Mouse (Mus musculus) central nervous system, embryonic 11.5 days (tissue): ENCODE measurements around the gene Olfr1225. TPM values are rescaled to one million over a fixed set of nuclear protein-coding genes. Genes with fewer than 3 reads are reported as not detected.

Source experiments
- polyA plus RNA-seq: library from polyadenylated mRNA; depleted of rRNA; stranded (reverse); fragments of >200 nt; gene quantifications from 2 replicates; pipeline ENCODE4 v1.2.3, GENCODE M21; 2012; rRNA removed

Olfr1225 gene
- polyA plus RNA-seq: not detected in 2 replicates

DNA sequence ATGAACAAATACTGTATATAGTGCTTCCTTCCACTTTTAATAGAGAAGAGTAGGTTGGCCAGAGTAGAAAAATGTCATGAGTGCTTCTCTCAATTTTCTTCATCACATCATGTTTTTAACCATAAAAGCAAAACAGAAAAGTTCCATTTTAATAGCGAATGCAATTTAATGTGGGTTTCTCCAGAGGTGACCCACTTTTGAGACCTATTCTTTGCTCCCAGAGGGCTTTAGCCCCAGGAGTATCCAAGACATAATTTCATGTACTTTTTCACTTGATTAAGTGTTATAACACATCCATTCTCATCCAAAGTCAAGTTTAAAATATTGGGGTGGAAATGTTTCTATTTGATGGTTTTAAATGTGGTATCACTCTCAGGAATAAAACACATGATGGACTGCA is at the start of gene Olfr1225:
TSS of gene Olfr1225 (minus strand) at position 101 of the 400 bp plus-strand sequence.

DNA sequence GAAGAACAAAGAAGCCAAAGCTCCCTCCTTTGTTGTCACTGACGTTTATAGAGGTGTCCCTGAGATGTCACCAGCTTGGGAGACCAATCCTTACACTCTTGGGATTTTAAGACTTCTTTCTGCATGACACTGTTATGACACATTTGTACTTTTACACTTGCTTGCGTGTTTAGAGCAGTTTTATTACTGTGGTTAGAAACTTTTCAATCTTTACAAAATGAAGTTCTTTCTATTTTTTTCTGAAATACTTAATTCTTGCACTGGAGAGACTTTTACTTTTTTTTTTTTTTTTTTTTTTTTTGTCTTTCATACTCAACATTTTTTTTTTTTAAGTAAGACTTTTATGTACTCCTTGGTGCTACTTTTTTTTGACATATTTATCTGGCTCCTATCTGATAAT is 25.5 kb upstream of the Olfr1225 start, which contains the start of gene Olfr1226:
TSS of gene Olfr1226 (minus strand) at position 101 of the 400 bp plus-strand sequence.

DNA sequence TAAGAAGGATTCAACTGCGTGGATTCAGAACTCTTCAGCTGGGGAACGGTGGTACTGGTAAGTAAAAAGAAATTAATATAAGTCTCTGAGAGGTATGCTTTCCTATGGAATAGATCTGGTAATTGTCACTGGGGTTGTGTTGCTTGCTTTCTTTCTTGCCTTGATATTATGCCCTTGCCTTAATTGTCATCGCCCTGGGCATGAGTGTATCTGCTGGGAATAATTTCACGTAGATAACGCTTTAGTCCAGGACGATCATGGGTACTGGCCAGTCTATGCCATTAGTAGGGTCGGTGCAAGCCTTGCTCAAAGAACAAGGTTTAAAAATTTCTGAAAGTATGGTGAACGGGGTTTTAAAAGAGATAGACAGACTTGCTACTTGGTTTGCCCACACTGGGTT is 10.5 kb downstream of the Olfr1225 start, which contains the start of gene Olfr1224-ps1:
TSS of gene Olfr1224-ps1 (minus strand) at position 101 of the 400 bp plus-strand sequence.

DNA sequence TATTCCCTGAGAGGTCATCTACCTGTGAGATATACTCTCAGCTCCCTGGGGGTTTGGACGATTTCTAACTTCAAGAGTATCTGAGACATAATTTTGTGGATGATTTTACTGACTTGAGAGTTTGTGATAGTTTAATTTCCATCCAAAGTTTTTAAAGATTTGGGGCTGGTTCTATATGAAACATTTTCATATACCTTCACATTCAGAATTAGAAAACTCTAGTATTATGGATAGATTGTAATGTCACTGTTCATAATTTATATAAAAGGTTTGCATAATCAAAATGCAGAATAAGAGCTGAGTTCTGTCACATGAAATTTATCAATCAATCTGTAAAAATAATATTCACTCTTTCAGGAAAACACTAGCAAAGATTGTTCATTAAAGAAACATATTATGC is 23.0 kb downstream of the Olfr1225 start, which contains the start of gene Olfr1223:
TSS of gene Olfr1223 (minus strand) at position 101 of the 400 bp plus-strand sequence.

DNA sequence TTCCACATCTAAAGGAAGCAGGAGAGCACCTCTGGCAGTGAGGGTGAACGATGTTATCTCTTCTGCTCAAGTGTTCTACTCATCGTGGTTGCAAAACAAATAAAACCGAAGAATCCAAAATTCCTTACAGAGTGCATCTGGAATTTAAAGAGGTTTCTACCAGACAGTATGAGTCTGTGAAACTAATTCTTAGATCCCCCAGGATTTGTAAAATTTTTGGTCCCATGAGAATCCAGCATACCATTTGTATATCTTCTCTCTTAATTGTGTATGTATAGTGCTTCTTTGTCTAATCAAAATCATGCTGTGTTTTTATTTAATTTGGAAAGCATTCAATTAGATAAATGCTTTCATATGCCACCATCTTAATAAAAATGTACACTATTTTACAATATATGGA is 41.5 kb downstream of the Olfr1225 start, which contains the start of gene Olfr1222:
TSS of gene Olfr1222 (minus strand) at position 101 of the 400 bp plus-strand sequence.

Other genes with a start within 250 kb of the Olfr1225 start
- not detected in 2 replicates for gene Olfr1211, start 236.6 kb downstream of the Olfr1225 start, polyA plus RNA-seq
- gene Olfr1212, start 220.7 kb downstream of the Olfr1225 start, polyA plus RNA-seq: not detected in 2 replicates
- gene Gm13762, start 194.4 kb downstream of the Olfr1225 start, polyA plus RNA-seq: not detected in 2 replicates
- gene Olfr1214, start 182.0 kb downstream of the Olfr1225 start, polyA plus RNA-seq: not detected in 2 replicates
- gene Olfr1215, start 167.7 kb downstream of the Olfr1225 start, polyA plus RNA-seq: not detected in 2 replicates
- not detected in 2 replicates for gene Olfr1216, start 156.3 kb downstream of the Olfr1225 start, polyA plus RNA-seq
- not detected in 2 replicates for gene Olfr1217, start 142.6 kb downstream of the Olfr1225 start, polyA plus RNA-seq
- not detected in 2 replicates for gene Olfr1218, start 113.5 kb downstream of the Olfr1225 start, polyA plus RNA-seq
- not detected in 2 replicates for gene Olfr1219, start 91.2 kb downstream of the Olfr1225 start, polyA plus RNA-seq
- gene Olfr1220, start 67.8 kb downstream of the Olfr1225 start, polyA plus RNA-seq: not detected in 2 replicates
- not detected in 2 replicates for gene Olfr1221, start 57.4 kb downstream of the Olfr1225 start, polyA plus RNA-seq
- gene Olfr1222, start 41.6 kb downstream of the Olfr1225 start, polyA plus RNA-seq: not detected in 2 replicates
- not detected in 2 replicates for gene Olfr1223, start 23.1 kb downstream of the Olfr1225 start, polyA plus RNA-seq
- not detected in 2 replicates for gene Olfr1224-ps1, start 10.6 kb downstream of the Olfr1225 start, polyA plus RNA-seq
- gene Olfr1226, start 25.4 kb upstream of the Olfr1225 start, polyA plus RNA-seq: not detected in 2 replicates
- not detected in 2 replicates for gene Olfr1228, start 79.4 kb upstream of the Olfr1225 start, polyA plus RNA-seq
- not detected in 2 replicates for gene Olfr1229, start 113.3 kb upstream of the Olfr1225 start, polyA plus RNA-seq
- not detected in 2 replicates for gene Olfr1230, start 122.6 kb upstream of the Olfr1225 start, polyA plus RNA-seq
- not detected in 2 replicates for gene Olfr1231, start 132.4 kb upstream of the Olfr1225 start, polyA plus RNA-seq
- gene Olfr1232, start 155.0 kb upstream of the Olfr1225 start, polyA plus RNA-seq: not detected in 2 replicates
- gene Olfr1233, start 167.7 kb upstream of the Olfr1225 start, polyA plus RNA-seq: not detected in 2 replicates
- not detected in 2 replicates for gene Olfr1234, start 190.2 kb upstream of the Olfr1225 start, polyA plus RNA-seq
- not detected in 2 replicates for gene Olfr1238, start 235.0 kb upstream of the Olfr1225 start, polyA plus RNA-seq
- gene Olfr1239, start 245.7 kb upstream of the Olfr1225 start, polyA plus RNA-seq: not detected in 2 replicates